Comparison of ENCODE assay signal across 12 mouse cellular contexts in genomic region chr11:69848021-69848420, GRCm38 (mm10). TPM values are rescaled to one million over a fixed set of nuclear protein-coding genes. Genes with fewer than 3 reads are reported as not detected.
DNase-seq lines count a peak whose midpoint lies in the region; ATAC-seq lines count a peak whose summit lies in the region.
"Had no signal": no experiment of that assay in that cellular context is flagged by ENCODE, and none has a peak within 500 bp of the region (broad histone marks: within the 10 kb centered on the region; RNA-seq: fewer than 3 reads in every experiment).

No protein-coding gene starts in this region.

- WGBS in heart, embryonic 14.5 days: 94% methylated on average over 6 of the region's 6 CpGs
- WGBS in hindbrain, embryonic 12.5 days: 98% methylated on average over 6 of the region's 6 CpGs
- 99% methylated on average over 6 of the region's 6 CpGs for WGBS in midbrain, embryonic 13.5 days

- DNase-seq in heart, adult 9 months (ENCODE audit: low spot score in 2 of 2): no peak
- DNase-seq in cerebellum, adult 8-10 months: peak; percentile 68
- no peak for DNase-seq in thymus, postnatal 10 days (ENCODE audit: low spot score in 2 of 2)
- no peak for DNase-seq in layer of hippocampus, postnatal 25 days (ENCODE audit: extremely low spot score in 1 of 2, low spot score in 1 of 2)
- DNase-seq: heart, postnatal 36 days; lung, adult 2 months had no signal

- H3K9ac ChIP-seq in heart, embryonic 14.5 days (ENCODE audit: low read length): no peak overlapping the region
- no peak overlapping the region; the same call in 1 of the 2 replicates for H3K9ac ChIP-seq in hindbrain, embryonic 12.5 days
- peak overlapping the region; percentile 89; the same call in 1 of the 2 replicates for H3K9ac ChIP-seq in midbrain, embryonic 13.5 days (replicated peaks)

- H3K27ac ChIP-seq in heart, embryonic 14.5 days (replicated peaks in 1 of 2; ENCODE audit: control insufficient read depth in 1 of 2, insufficient read depth in 1 of 2, low read depth in 2 of 2, low read length in 2 of 2): no peak overlapping the region
- H3K27ac ChIP-seq in hindbrain, embryonic 12.5 days: 0 out of 2 replicates have a peak overlapping the region, but pooled peaks have one; percentile 97
- H3K27ac ChIP-seq in midbrain, embryonic 13.5 days: no peak overlapping the region

- H3K36me3 ChIP-seq in heart, embryonic 14.5 days (ENCODE audit: control insufficient read depth, insufficient read depth, low read length): peaks cover 42% of the 10 kb centered on the region
- H3K36me3 ChIP-seq in hindbrain, embryonic 12.5 days: peaks cover 46% of the 10 kb centered on the region
- peaks cover 43% of the 10 kb centered on the region for H3K36me3 ChIP-seq in midbrain, embryonic 13.5 days

- no peak for ATAC-seq in heart, embryonic 14.5 days (ENCODE audit: insufficient number of reproducible peaks, insufficient read depth, low FRiP score, low read depth)
- no peak for ATAC-seq in hindbrain, embryonic 12.5 days (ENCODE audit: low FRiP score)
- no peak for ATAC-seq in midbrain, embryonic 13.5 days
- no peak for ATAC-seq in megakaryocyte-erythroid progenitor cell, adult 5-6 weeks (replicated peaks; ENCODE audit: low FRiP score, low TSS enrichment, poor library complexity, severe bottlenecking)

- H3K4me2 ChIP-seq in heart, embryonic 14.5 days (ENCODE audit: low read length): peak overlapping the region; percentile 89
- peak overlapping the region; percentile 77 for H3K4me2 ChIP-seq in hindbrain, embryonic 12.5 days (replicated peaks)
- H3K4me2 ChIP-seq in midbrain, embryonic 13.5 days (replicated peaks): peak overlapping the region; percentile 70

- no peaks in the 10 kb centered on the region for H3K9me3 ChIP-seq in heart, embryonic 14.5 days (ENCODE audit: control insufficient read depth, low read length)
- H3K9me3 ChIP-seq in hindbrain, embryonic 12.5 days (replicated peaks): no peaks in the 10 kb centered on the region
- no peaks in the 10 kb centered on the region for H3K9me3 ChIP-seq in midbrain, embryonic 13.5 days

- H3K4me3 ChIP-seq in heart, embryonic 14.5 days (ENCODE audit: control insufficient read depth in 1 of 2, insufficient read depth in 1 of 2, low read depth in 1 of 2, low read length in 2 of 2): peak overlapping the region in 1 of 2 experiments; percentile 84; a peak in 1 of 4 replicates
- peak overlapping the region; percentile 71 for H3K4me3 ChIP-seq in hindbrain, embryonic 12.5 days
- peak overlapping the region; percentile 78 for H3K4me3 ChIP-seq in midbrain, embryonic 13.5 days (replicated peaks)

- no peaks in the 10 kb centered on the region for H3K27me3 ChIP-seq in heart, embryonic 14.5 days (ENCODE audit: control insufficient read depth, insufficient read depth, low read length)
- H3K27me3 ChIP-seq in hindbrain, embryonic 12.5 days: no peaks in the 10 kb centered on the region
- H3K27me3 ChIP-seq in midbrain, embryonic 13.5 days: no peaks in the 10 kb centered on the region
- H3K27me3 ChIP-seq: CH12.LX had no signal

- peaks cover 14 to 19% of the 10 kb centered on the region in 2 experiments for H3K4me1 ChIP-seq in heart, embryonic 14.5 days (ENCODE audit: control insufficient read depth in 2 of 2, insufficient read depth in 2 of 2, low read length in 2 of 2)
- peaks cover 32% of the 10 kb centered on the region for H3K4me1 ChIP-seq in hindbrain, embryonic 12.5 days
- H3K4me1 ChIP-seq in midbrain, embryonic 13.5 days (replicated peaks): peaks cover 40% of the 10 kb centered on the region

RNA-seq across cellular contexts. Expression of gene Plscr3, which starts 1.8 kb away (rescaled TPM):
- 66.5 and 75.8 TPM in 2 replicates for polyA plus RNA-seq in heart, embryonic 14.5 days (2014; fragmentation: Nextera tagmentation; extraction: Ambion mirVana)
- 74.9 and 87.3 TPM in 2 replicates for polyA plus RNA-seq in hindbrain, embryonic 12.5 days (2016; fragmentation: Nextera tagmentation; extraction: Ambion mirVana)
- polyA plus RNA-seq in midbrain, embryonic 13.5 days (2015; fragmentation: Nextera tagmentation; extraction: Ambion mirVana): 55.0 and 56.3 TPM in 2 replicates
- total RNA-seq in layer of hippocampus, postnatal 25 days (2021): 10 to 100 TPM; 16.5 to 19.0 TPM
- total RNA-seq in megakaryocyte-erythroid progenitor cell, adult 5-6 weeks (2014; fragmentation: Nextera tagmentation): 54.7 and 61.3 TPM in 2 replicates
- 14.5 and 14.8 TPM in 2 replicates for total RNA-seq in megakaryocyte-erythroid progenitor cell, adult 5-6 weeks (2017)

RNA-seq across cellular contexts. Expression of gene Tmem256, which starts 9.7 kb away (rescaled TPM):
- 340 and 379 TPM in 2 replicates for polyA plus RNA-seq in heart, embryonic 14.5 days (2014; fragmentation: Nextera tagmentation; extraction: Ambion mirVana)
- polyA plus RNA-seq in hindbrain, embryonic 12.5 days (2016; fragmentation: Nextera tagmentation; extraction: Ambion mirVana): 268 and 314 TPM in 2 replicates
- polyA plus RNA-seq in midbrain, embryonic 13.5 days (2015; fragmentation: Nextera tagmentation; extraction: Ambion mirVana): 329 and 331 TPM in 2 replicates
- 100 to 1,000 TPM; 112 to 135 TPM for total RNA-seq in layer of hippocampus, postnatal 25 days (2021)
- 166 and 210 TPM in 2 replicates for total RNA-seq in megakaryocyte-erythroid progenitor cell, adult 5-6 weeks (2014; fragmentation: Nextera tagmentation)
- 64.8 and 66.7 TPM in 2 replicates for total RNA-seq in megakaryocyte-erythroid progenitor cell, adult 5-6 weeks (2017)

RNA-seq across cellular contexts. Expression of gene Nlgn2, which starts 10.4 kb away (rescaled TPM):
- polyA plus RNA-seq in heart, embryonic 14.5 days (2014; fragmentation: Nextera tagmentation; extraction: Ambion mirVana): 2.4 and 2.6 TPM in 2 replicates
- 14.7 and 14.9 TPM in 2 replicates for polyA plus RNA-seq in hindbrain, embryonic 12.5 days (2016; fragmentation: Nextera tagmentation; extraction: Ambion mirVana)
- polyA plus RNA-seq in midbrain, embryonic 13.5 days (2015; fragmentation: Nextera tagmentation; extraction: Ambion mirVana): 20.5 and 21.3 TPM in 2 replicates
- 100 to 1,000 TPM; 192 to 219 TPM for total RNA-seq in layer of hippocampus, postnatal 25 days (2021)
- 7.9 and 8.3 TPM in 2 replicates for total RNA-seq in megakaryocyte-erythroid progenitor cell, adult 5-6 weeks (2014; fragmentation: Nextera tagmentation)
- 2.9 and 3.8 TPM in 2 replicates for total RNA-seq in megakaryocyte-erythroid progenitor cell, adult 5-6 weeks (2017)

RNA-seq across cellular contexts. Expression of gene Tnk1, which starts 10.5 kb away (rescaled TPM):
- 0.15 TPM in 1 of 2 replicates, not detected in the other for polyA plus RNA-seq in heart, embryonic 14.5 days (2014; fragmentation: Nextera tagmentation; extraction: Ambion mirVana)
- 0.57 and 1.4 TPM in 2 replicates for polyA plus RNA-seq in hindbrain, embryonic 12.5 days (2016; fragmentation: Nextera tagmentation; extraction: Ambion mirVana)
- polyA plus RNA-seq in midbrain, embryonic 13.5 days (2015; fragmentation: Nextera tagmentation; extraction: Ambion mirVana): 0.27 and 0.31 TPM in 2 replicates
- not detected for total RNA-seq in layer of hippocampus, postnatal 25 days (2021)
- 0.48 TPM in 1 of 2 replicates, not detected in the other for total RNA-seq in megakaryocyte-erythroid progenitor cell, adult 5-6 weeks (2014; fragmentation: Nextera tagmentation)
- total RNA-seq in megakaryocyte-erythroid progenitor cell, adult 5-6 weeks (2017): 0.34 TPM in 1 of 2 replicates, not detected in the other

RNA-seq across cellular contexts. Expression of gene Spem1, which starts 26.0 kb away (rescaled TPM):
- polyA plus RNA-seq in heart, embryonic 14.5 days (2014; fragmentation: Nextera tagmentation; extraction: Ambion mirVana): not detected in 2 replicates
- polyA plus RNA-seq in hindbrain, embryonic 12.5 days (2016; fragmentation: Nextera tagmentation; extraction: Ambion mirVana): 0.21 and 0.46 TPM in 2 replicates
- 0.51 and 0.64 TPM in 2 replicates for polyA plus RNA-seq in midbrain, embryonic 13.5 days (2015; fragmentation: Nextera tagmentation; extraction: Ambion mirVana)
- under 1 TPM; 0.34 to 0.73 TPM for total RNA-seq in layer of hippocampus, postnatal 25 days (2021)
- total RNA-seq in megakaryocyte-erythroid progenitor cell, adult 5-6 weeks (2014; fragmentation: Nextera tagmentation): not detected in 2 replicates
- not detected in 2 replicates for total RNA-seq in megakaryocyte-erythroid progenitor cell, adult 5-6 weeks (2017)
- total RNA-seq: CH12.LX; heart, postnatal 36 days had no signal
- polyA plus RNA-seq: spleen, adult 2 months had no signal
